Mouse (Mus musculus): ENCODE measurements around the gene Plekhm1.

- no peak for TF ChIP-seq CTCF (IDR thresholded peaks at IDR 0.05; ENCODE audit: borderline replicate concordance, insufficient read depth, low read length)
- TF ChIP-seq POLR2A (IDR thresholded peaks at IDR 0.05; ENCODE audit: low read depth, low read length): no peak
Measured at GRCm38 (mm10) chr11:103365022-103365421, 47.5 kb downstream of the Plekhm1 start.

All from embryonic fibroblast, embryonic 13.5 days (primary cell).